Mouse (Mus musculus): ENCODE measurements around the gene Trp73.

DNA sequence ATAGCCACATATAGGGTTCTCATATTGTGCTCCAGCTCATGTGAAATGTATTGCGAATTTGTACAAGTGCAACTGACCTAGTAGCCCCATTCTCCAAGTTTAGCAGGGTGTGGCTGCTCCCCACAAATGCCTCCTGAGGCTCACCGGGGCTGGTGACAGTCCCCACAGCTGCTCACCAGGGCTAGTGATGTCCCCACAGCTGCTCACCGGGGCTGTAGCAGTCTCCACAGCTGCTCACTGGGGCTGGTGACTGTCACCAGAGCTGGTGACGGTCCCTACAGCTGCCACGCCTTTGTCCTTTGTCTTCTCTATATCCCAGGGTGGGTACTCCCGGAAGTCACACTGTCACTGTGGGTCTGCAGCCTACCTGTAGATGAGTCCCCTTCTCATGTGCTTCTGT lies 133.7 kb downstream of the Trp73 start:
- no peak for TF ChIP-seq MAFK (IDR thresholded peaks at IDR 0.05; ENCODE audit: insufficient read depth, low read depth, low read length)
- no peak for TF ChIP-seq ZNF384 (IDR thresholded peaks at IDR 0.05; ENCODE audit: low read depth, low read length)
- no peak for TF ChIP-seq ZC3H11A (IDR thresholded peaks at IDR 0.05; ENCODE audit: borderline replicate concordance, low read depth, low read length)
- no peak for TF ChIP-seq CHD2 (IDR thresholded peaks at IDR 0.05; ENCODE audit: low read depth, low read length)
- no peak for TF ChIP-seq HCFC1 (IDR thresholded peaks at IDR 0.05; ENCODE audit: borderline replicate concordance, insufficient read depth, low read length)
